Mouse (Mus musculus) small intestine, adult 2 months (tissue): ENCODE measurements around the gene Trip4.

ENCODE experiments used
- CTCF ChIP-seq: fragments of 200-500 bp; IDR thresholded peaks from 2 replicates; pipeline ENCODE4 v1.5.1; 2012; ENCODE audit warnings: low read depth, mild to moderate bottlenecking, control low read depth, inconsistent platforms, low read length, moderate library complexity, mixed read lengths; ENCODE audit not compliant: insufficient replicate concordance, insufficient read length; ENCODE audit errors: extremely low read depth
- POLR2A ChIP-seq: fragments of 200-500 bp; IDR thresholded peaks from 2 replicates; pipeline ENCODE4 v1.6.1; 2012; ENCODE audit warnings: low read depth, mild to moderate bottlenecking, control low read depth, inconsistent platforms, low read length, moderate library complexity

- TF ChIP-seq CTCF: no peak
- no peak for TF ChIP-seq POLR2A
Observed at GRCm38 (mm10) chr9:65902879-65903278, 5.7 kb downstream of the Trip4 start.
